Mouse (Mus musculus): ENCODE measurements at regions not wholly inside any gene's neighbourhood (a gene's known extent, or its start where the extent isn't known, plus 50 kb on each side); places are given as distances from the start of the nearest gene placed in this dataset.

GRCm38 (mm10) chr7:136112163-136112562 is 396.0 kb upstream of the Mki67 start:
- H3K9ac ChIP-seq (ENCODE audit: low read length) = no peak overlapping the region
- H3K36me3 ChIP-seq (ENCODE audit: control insufficient read depth, insufficient read depth, low read length) = no peaks in the 10 kb centered on the region
- no peak for DNase-seq (ENCODE audit: low spot score)
- H3K9me3 ChIP-seq (ENCODE audit: control insufficient read depth, low read length) = no peaks in the 10 kb centered on the region
- 53% methylated on average over 6 of the region's 6 CpGs for WGBS
- no peak for ATAC-seq (replicated peaks; ENCODE audit: low FRiP score, low TSS enrichment, low read depth)
- H3K4me3 ChIP-seq (ENCODE audit: low read depth, low read length) = no peak overlapping the region
- no peak overlapping the region for H3K4me2 ChIP-seq (ENCODE audit: low read length)
- no peaks in the 10 kb centered on the region for H3K27me3 ChIP-seq (replicated peaks; ENCODE audit: control insufficient read depth, insufficient read depth, low read length)
- no peaks in the 10 kb centered on the region for H3K4me1 ChIP-seq (replicated peaks; ENCODE audit: control insufficient read depth, insufficient read depth, low read length)
- H3K27ac ChIP-seq (ENCODE audit: low read depth) = no peak overlapping the region

GRCm38 (mm10) chr7:136120930-136121329 is 404.8 kb upstream of the Mki67 start:
- Histone ChIP-seq H3K4me2 (ENCODE audit: low read length) (no peak overlapping the region), H3K4me3 (ENCODE audit: low read depth, low read length) (no peak overlapping the region), H3K9me3 (ENCODE audit: control insufficient read depth, low read length) (no peaks in the 10 kb centered on the region), H3K27ac (ENCODE audit: low read depth) (no peak overlapping the region), H3K36me3 (ENCODE audit: control insufficient read depth, insufficient read depth, low read length) (no peaks in the 10 kb centered on the region), H3K9ac (ENCODE audit: low read length) (no peak overlapping the region), H3K4me1 (replicated peaks; ENCODE audit: control insufficient read depth, insufficient read depth, low read length) (no peaks in the 10 kb centered on the region), H3K27me3 (replicated peaks; ENCODE audit: control insufficient read depth, insufficient read depth, low read length) (no peaks in the 10 kb centered on the region)
- DNase-seq (ENCODE audit: low spot score) (no peak), ATAC-seq (replicated peaks; ENCODE audit: low FRiP score, low TSS enrichment, low read depth) (no peak)
- 38% methylated on average over 7 of the region's 7 CpGs for WGBS

GRCm38 (mm10) chr7:136121406-136121805 is 405.2 kb upstream of the Mki67 start:
- no peak overlapping the region for H3K4me3 ChIP-seq (ENCODE audit: low read depth, low read length)
- no peaks in the 10 kb centered on the region for H3K27me3 ChIP-seq (replicated peaks; ENCODE audit: control insufficient read depth, insufficient read depth, low read length)
- H3K4me1 ChIP-seq (replicated peaks; ENCODE audit: control insufficient read depth, insufficient read depth, low read length) = no peaks in the 10 kb centered on the region
- no peak for ATAC-seq (replicated peaks; ENCODE audit: low FRiP score, low TSS enrichment, low read depth)
- H3K9ac ChIP-seq (ENCODE audit: low read length) = no peak overlapping the region
- H3K9me3 ChIP-seq (ENCODE audit: control insufficient read depth, low read length) = no peaks in the 10 kb centered on the region
- no peak overlapping the region for H3K4me2 ChIP-seq (ENCODE audit: low read length)
- H3K36me3 ChIP-seq (ENCODE audit: control insufficient read depth, insufficient read depth, low read length) = no peaks in the 10 kb centered on the region
- no peak for DNase-seq (ENCODE audit: low spot score)
- WGBS = 90% methylated on average over 1 of the region's 1 CpGs
- no peak overlapping the region for H3K27ac ChIP-seq (ENCODE audit: low read depth)

- Histone ChIP-seq H3K4me1 (replicated peaks; ENCODE audit: control insufficient read depth, insufficient read depth, low read length) (no peaks in the 10 kb centered on the region), H3K9ac (ENCODE audit: low read length) (no peak overlapping the region), H3K9me3 (ENCODE audit: control insufficient read depth, low read length) (no peaks in the 10 kb centered on the region), H3K27ac (ENCODE audit: low read depth) (no peak overlapping the region), H3K4me3 (ENCODE audit: low read depth, low read length) (no peak overlapping the region), H3K4me2 (ENCODE audit: low read length) (no peak overlapping the region), H3K36me3 (ENCODE audit: control insufficient read depth, insufficient read depth, low read length) (no peaks in the 10 kb centered on the region), H3K27me3 (replicated peaks; ENCODE audit: control insufficient read depth, insufficient read depth, low read length) (no peaks in the 10 kb centered on the region)
- ATAC-seq (replicated peaks; ENCODE audit: low FRiP score, low TSS enrichment, low read depth) = no peak
- 71% methylated on average over 2 of the region's 2 CpGs for WGBS
- DNase-seq (ENCODE audit: low spot score) = no peak
These were observed 408.6 kb upstream of the Mki67 start for GRCm38 (mm10) chr7:136124786-136125185.

- Histone ChIP-seq H3K4me3 (ENCODE audit: low read depth, low read length) (no peak overlapping the region), H3K36me3 (ENCODE audit: control insufficient read depth, insufficient read depth, low read length) (no peaks in the 10 kb centered on the region), H3K27me3 (replicated peaks; ENCODE audit: control insufficient read depth, insufficient read depth, low read length) (no peaks in the 10 kb centered on the region), H3K4me1 (replicated peaks; ENCODE audit: control insufficient read depth, insufficient read depth, low read length) (no peaks in the 10 kb centered on the region), H3K9me3 (ENCODE audit: control insufficient read depth, low read length) (no peaks in the 10 kb centered on the region), H3K9ac (ENCODE audit: low read length) (no peak overlapping the region), H3K27ac (ENCODE audit: low read depth) (no peak overlapping the region), H3K4me2 (ENCODE audit: low read length) (no peak overlapping the region)
- ATAC-seq (replicated peaks; ENCODE audit: low FRiP score, low TSS enrichment, low read depth) (no peak), DNase-seq (ENCODE audit: low spot score) (no peak)
- WGBS = 89% methylated on average over 3 of the region's 3 CpGs
These were observed 410.2 kb upstream of the Mki67 start for GRCm38 (mm10) chr7:136126393-136126792.

- Histone ChIP-seq H3K4me1 (replicated peaks; ENCODE audit: control insufficient read depth, insufficient read depth, low read length) (no peaks in the 10 kb centered on the region), H3K36me3 (ENCODE audit: control insufficient read depth, insufficient read depth, low read length) (no peaks in the 10 kb centered on the region), H3K9me3 (ENCODE audit: control insufficient read depth, low read length) (no peaks in the 10 kb centered on the region), H3K4me3 (ENCODE audit: low read depth, low read length) (no peak overlapping the region), H3K9ac (ENCODE audit: low read length) (no peak overlapping the region), H3K27me3 (replicated peaks; ENCODE audit: control insufficient read depth, insufficient read depth, low read length) (no peaks in the 10 kb centered on the region), H3K27ac (ENCODE audit: low read depth) (no peak overlapping the region), H3K4me2 (ENCODE audit: low read length) (no peak overlapping the region)
- no peak for DNase-seq (ENCODE audit: low spot score)
- WGBS = 78% methylated on average over 2 of the region's 2 CpGs
- no peak for ATAC-seq (replicated peaks; ENCODE audit: low FRiP score, low TSS enrichment, low read depth)
These were observed 411.4 kb upstream of the Mki67 start for GRCm38 (mm10) chr7:136127576-136127975.

- H3K36me3 ChIP-seq (ENCODE audit: control insufficient read depth, insufficient read depth, low read length) = no peaks in the 10 kb centered on the region
- no peaks in the 10 kb centered on the region for H3K27me3 ChIP-seq (replicated peaks; ENCODE audit: control insufficient read depth, insufficient read depth, low read length)
- no peaks in the 10 kb centered on the region for H3K4me1 ChIP-seq (replicated peaks; ENCODE audit: control insufficient read depth, insufficient read depth, low read length)
- 70% methylated on average over 7 of the region's 7 CpGs for WGBS
- no peak overlapping the region for H3K9ac ChIP-seq (ENCODE audit: low read length)
- no peak for DNase-seq (ENCODE audit: low spot score)
- no peak overlapping the region for H3K4me3 ChIP-seq (ENCODE audit: low read depth, low read length)
- no peak overlapping the region for H3K4me2 ChIP-seq (ENCODE audit: low read length)
- ATAC-seq (replicated peaks; ENCODE audit: low FRiP score, low TSS enrichment, low read depth) = no peak
- no peaks in the 10 kb centered on the region for H3K9me3 ChIP-seq (ENCODE audit: control insufficient read depth, low read length)
- H3K27ac ChIP-seq (ENCODE audit: low read depth) = no peak overlapping the region
These were observed 413.6 kb upstream of the Mki67 start for GRCm38 (mm10) chr7:136129721-136130123.

GRCm38 (mm10) chr7:136130666-136131239 is 414.6 kb upstream of the Mki67 start:
- no peaks in the 10 kb centered on the region for H3K9me3 ChIP-seq (ENCODE audit: control insufficient read depth, low read length)
- 53% methylated on average over 10 of the region's 10 CpGs for WGBS
- no peaks in the 10 kb centered on the region for H3K4me1 ChIP-seq (replicated peaks; ENCODE audit: control insufficient read depth, insufficient read depth, low read length)
- no peak overlapping the region for H3K4me3 ChIP-seq (ENCODE audit: low read depth, low read length)
- no peak overlapping the region for H3K4me2 ChIP-seq (ENCODE audit: low read length)
- DNase-seq (ENCODE audit: low spot score) = no peak
- no peak for ATAC-seq (replicated peaks; ENCODE audit: low FRiP score, low TSS enrichment, low read depth)
- no peak overlapping the region for H3K27ac ChIP-seq (ENCODE audit: low read depth)
- no peaks in the 10 kb centered on the region for H3K36me3 ChIP-seq (ENCODE audit: control insufficient read depth, insufficient read depth, low read length)
- no peak overlapping the region for H3K9ac ChIP-seq (ENCODE audit: low read length)
- no peaks in the 10 kb centered on the region for H3K27me3 ChIP-seq (replicated peaks; ENCODE audit: control insufficient read depth, insufficient read depth, low read length)

- Histone ChIP-seq H3K4me2 (ENCODE audit: low read length) (no peak overlapping the region), H3K4me1 (replicated peaks; ENCODE audit: control insufficient read depth, insufficient read depth, low read length) (no peaks in the 10 kb centered on the region), H3K4me3 (ENCODE audit: low read depth, low read length) (no peak overlapping the region), H3K9me3 (ENCODE audit: control insufficient read depth, low read length) (no peaks in the 10 kb centered on the region), H3K9ac (ENCODE audit: low read length) (no peak overlapping the region), H3K36me3 (ENCODE audit: control insufficient read depth, insufficient read depth, low read length) (no peaks in the 10 kb centered on the region), H3K27ac (ENCODE audit: low read depth) (no peak overlapping the region), H3K27me3 (replicated peaks; ENCODE audit: control insufficient read depth, insufficient read depth, low read length) (no peaks in the 10 kb centered on the region)
- WGBS = 65% methylated on average over 2 of the region's 2 CpGs
- DNase-seq (ENCODE audit: low spot score) (no peak), ATAC-seq (replicated peaks; ENCODE audit: low FRiP score, low TSS enrichment, low read depth) (no peak)
These were observed 416.8 kb upstream of the Mki67 start for GRCm38 (mm10) chr7:136132976-136133375.

Data from intestine, embryonic 14.5 days (tissue).